Mouse (Mus musculus): Measurements from ENCODE around the gene Fos.

Fos gene

DNA sequence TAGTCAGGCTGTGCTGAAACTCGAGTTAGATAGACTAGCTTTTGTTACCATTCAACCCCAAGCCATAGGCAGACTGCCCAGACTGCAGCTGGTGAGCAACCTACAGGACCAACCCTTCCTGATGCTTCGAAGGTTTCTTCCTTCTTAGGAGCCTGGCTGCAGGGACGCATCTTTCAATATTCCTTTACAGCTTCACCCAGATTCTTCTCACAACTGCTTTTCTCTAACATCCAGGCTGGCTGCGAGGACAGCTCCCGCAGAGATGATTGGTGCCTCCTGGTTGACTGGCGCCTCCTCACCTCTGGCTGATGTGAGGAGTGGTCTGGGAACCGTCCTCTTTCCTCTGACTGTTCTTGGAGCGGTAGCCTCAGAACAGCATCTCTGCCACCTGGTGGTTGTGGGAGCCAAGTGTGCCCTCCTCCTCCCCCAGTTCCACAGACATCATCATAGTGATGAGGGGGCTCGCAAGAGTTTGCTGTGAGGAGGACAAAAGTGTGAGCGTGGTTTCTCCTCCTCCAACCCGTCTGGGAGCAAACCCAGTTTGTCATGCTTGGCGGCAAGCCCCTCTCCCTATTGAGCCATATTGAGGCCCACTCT lies 14.0 kb downstream of the Fos start:
- DNase-seq (ENCODE audit: low spot score in 2 of 2): peak; percentile 66 to 69

- DNase-seq (ENCODE audit: low spot score in 2 of 2): no peak
These were observed 15.7 kb downstream of the Fos start for GRCm38 (mm10) chr12:85489232-85489886.

- no peak for DNase-seq (ENCODE audit: low spot score in 2 of 2)
These were observed 16.6 kb downstream of the Fos start for GRCm38 (mm10) chr12:85490096-85490820.

- DNase-seq (ENCODE audit: low spot score in 2 of 2): no peak
These were observed 17.3 kb downstream of the Fos start for GRCm38 (mm10) chr12:85490991-85491390.

DNA sequence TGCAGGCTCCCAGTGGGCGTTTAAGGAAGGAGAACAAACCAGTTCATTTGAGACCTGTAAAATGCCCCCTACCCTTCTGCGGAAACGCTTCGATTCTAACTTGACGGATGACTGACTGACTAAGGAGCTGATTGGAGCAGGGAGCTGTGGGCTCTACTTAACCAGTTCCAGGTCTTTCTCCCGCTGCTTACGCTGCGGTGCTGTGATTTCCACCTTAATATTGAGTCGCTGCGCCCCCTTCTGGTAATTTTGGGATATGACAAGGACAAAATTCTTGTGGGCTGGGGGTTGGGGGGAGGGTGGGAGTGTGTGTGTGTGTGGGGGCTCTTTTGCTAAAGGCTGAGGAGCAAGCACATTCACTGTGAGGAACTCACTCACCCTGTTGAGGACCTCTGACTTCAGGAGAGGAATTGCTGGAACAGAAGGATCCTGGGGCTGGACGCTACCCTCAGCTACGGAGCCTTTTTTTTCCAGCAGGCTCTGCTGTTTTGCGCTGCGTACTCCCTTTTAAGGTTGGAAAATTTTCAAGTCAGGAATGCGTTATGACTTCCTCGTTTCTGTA lies 18.5 kb downstream of the Fos start:
- DNase-seq (ENCODE audit: low spot score in 2 of 2): no peak

DNA sequence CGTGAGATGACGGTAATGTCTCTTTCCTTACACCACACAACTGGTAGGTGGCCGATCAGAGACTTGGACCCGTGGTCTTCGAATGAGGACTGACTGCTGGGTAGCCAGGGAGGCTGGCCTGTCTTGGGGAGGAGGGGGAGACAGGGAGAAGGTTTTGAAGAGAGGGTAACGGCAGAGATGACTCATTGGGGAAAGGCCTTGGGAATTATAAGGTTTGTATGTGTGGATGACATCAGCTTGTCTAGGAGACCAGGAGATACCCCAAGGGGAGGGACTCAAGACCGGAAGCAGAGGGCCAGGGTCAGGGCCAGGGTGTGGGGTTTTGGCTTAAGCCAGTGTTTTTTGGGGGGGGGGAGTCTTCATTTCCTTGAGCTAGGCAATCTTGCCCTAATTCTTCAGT lies 22.6 kb downstream of the Fos start:
- DNase-seq (ENCODE audit: low spot score in 2 of 2): no peak

- DNase-seq (ENCODE audit: low spot score in 2 of 2): peak in 1 of 2 experiments; percentile 56
These were observed 23.1 kb downstream of the Fos start for GRCm38 (mm10) chr12:85496755-85497154.

- DNase-seq (ENCODE audit: low spot score in 2 of 2): no peak
These were observed 23.8 kb downstream of the Fos start for GRCm38 (mm10) chr12:85497310-85498135.

DNA sequence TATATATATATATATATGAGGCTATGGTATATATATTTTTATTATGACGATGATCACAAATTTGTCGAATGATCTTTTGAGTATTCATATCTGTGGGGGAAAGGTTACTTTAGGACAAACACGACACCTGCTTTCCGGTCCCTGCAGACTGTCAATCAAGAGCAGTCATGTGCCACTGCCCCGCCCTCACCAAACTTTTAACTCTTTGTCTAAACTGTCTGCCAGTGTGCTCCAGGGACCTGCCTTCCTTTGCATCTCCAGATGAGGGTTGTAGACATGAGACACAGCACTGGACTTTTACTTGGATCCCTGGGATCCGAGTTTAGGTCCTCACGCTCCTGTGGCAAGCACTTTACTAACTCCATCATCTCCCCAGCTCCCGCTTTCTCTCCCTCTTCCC lies 25.3 kb downstream of the Fos start:
- no peak for DNase-seq (ENCODE audit: low spot score in 2 of 2)

DNA sequence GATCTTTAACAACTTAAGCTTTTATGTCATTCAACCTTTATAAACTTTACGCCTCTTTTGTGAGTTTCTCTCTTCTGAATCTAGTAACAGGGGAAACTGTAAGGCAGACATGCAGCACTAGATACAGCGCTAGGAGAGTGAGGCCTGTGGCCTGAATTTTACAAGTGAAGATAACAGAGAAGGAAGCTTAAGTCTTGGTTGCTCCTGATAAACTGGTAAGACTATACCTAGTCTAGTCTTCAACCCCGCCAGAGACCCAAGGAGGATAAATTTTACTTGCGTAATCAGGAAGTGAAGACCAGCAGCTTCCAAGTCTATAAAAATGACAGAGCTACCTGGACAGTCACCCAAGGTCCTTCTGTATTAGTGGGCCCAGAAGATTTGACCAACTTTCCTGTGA lies 29.0 kb downstream of the Fos start:
- no peak for DNase-seq (ENCODE audit: low spot score in 2 of 2)

DNA sequence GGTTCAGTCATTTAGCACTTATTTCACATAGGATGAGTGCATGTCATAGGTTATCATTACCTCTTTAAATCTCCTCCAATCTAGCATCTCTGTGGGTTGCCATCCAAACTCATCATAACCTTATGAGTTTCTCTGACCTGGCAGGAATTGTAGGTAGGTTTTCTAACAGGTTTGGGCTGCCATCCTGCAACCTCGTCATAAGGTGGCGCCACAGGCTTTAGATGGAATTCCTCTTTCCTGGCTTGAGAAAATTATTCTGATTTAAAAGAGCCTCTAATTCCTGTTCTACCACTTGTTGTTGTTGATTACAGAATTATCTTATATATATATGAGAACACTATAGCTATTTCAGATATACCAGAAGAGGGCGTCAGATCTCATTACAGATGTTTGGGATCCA lies 34.5 kb downstream of the Fos start:
- no peak for DNase-seq (ENCODE audit: low spot score in 2 of 2)

GRCm38 (mm10) chr12:85510013-85510412 lies 36.3 kb downstream of the Fos start:
- DNase-seq (ENCODE audit: low spot score in 2 of 2): no peak

GRCm38 (mm10) chr12:85513789-85514447 lies 40.2 kb downstream of the Fos start:
- DNase-seq (ENCODE audit: low spot score in 2 of 2): no peak

- no peak for DNase-seq (ENCODE audit: low spot score in 2 of 2)
These were observed 41.3 kb downstream of the Fos start for GRCm38 (mm10) chr12:85514958-85515357.

GRCm38 (mm10) chr12:85515865-85516264 lies 42.2 kb downstream of the Fos start:
- DNase-seq (ENCODE audit: low spot score in 2 of 2): no peak

- DNase-seq (ENCODE audit: low spot score in 2 of 2): no peak
These were observed 43.6 kb downstream of the Fos start for GRCm38 (mm10) chr12:85517339-85517738.

DNA sequence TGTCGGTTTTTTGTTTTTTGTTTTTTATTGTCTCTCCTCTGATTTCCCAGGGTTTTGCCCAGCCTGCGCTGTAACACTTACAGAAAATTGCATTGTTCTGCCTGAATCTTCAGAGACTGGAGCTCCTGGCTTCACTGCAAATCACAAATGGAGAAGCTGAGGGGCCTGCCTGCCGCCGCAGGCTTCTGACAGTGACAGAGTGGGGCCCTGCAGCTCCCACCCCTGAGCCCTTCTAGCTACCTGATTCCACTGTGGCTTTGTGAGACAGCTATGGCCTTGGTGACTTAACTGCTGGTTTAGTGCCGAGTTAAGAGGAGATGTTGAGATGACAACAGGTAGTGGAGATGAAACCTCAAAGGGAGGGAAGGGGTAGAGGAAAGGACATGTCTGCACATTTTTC lies 44.3 kb downstream of the Fos start:
- no peak for DNase-seq (ENCODE audit: low spot score in 2 of 2)

DNA sequence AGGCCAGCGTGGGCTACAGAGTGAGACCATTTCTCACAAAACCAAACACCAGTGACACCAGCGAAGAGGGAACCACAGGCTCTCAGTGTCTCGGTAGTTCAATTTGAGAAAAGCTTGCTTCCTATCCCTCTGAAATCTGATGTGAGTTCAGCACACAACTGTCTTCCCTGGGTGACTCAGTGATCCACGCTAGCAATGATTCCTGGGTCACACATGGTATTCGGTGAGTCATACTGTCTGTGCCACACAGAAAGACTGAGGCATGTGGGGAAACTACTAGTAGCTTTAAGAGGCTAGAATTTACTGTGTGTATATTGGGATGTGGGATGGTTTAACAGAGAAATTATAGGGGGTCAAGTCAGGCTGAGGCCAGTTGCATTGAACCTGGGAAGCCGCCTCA lies 45.9 kb downstream of the Fos start:
- no peak for DNase-seq (ENCODE audit: low spot score in 2 of 2)

DNA sequence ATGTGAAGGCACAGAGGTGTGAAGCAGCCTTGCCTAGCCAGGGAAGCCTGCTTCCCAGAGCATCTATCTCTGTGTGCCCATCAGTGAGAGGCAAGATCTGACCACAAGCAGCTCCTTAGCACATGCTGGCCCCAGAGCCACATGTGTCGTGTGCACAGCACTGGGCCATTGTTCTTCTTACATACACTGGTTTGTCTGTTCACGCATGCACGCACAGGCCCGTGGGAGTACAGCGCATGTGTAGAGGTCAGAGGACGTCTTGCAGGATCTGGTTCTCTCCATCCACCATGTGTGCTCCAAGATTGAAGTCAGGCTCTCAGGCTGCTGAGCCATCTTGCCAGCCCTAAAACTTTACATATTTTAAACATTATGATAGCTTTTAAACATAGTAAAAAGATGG lies 47.4 kb downstream of the Fos start:
- DNase-seq (ENCODE audit: low spot score in 2 of 2): no peak

DNA sequence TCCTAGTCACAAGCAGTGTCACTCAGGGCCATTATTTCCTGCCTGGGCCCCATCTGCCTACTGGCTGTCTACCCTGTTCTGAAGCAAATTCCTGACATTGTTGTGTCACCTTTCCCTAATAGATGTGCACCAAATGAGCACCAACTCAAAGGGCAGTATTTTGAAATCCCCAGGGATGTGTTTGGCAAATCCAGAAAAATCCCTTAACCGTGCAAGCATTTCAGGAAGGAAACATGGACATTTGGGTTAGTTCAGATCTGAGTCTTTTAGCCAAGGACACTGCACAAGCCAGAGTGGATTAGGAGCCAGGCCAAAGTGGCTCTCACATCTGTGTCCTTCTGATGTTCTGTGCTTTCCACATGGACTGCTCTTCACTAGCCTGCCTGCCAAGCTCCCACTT lies 48.0 kb downstream of the Fos start:
- no peak for DNase-seq (ENCODE audit: low spot score in 2 of 2)

- DNase-seq (ENCODE audit: low spot score in 2 of 2): no peak
These were observed 49.1 kb downstream of the Fos start for GRCm38 (mm10) chr12:85522631-85523388.
